8 mouse cellular contexts compared by ENCODE assay signal in genomic region chr9:108568511-108568921, GRCm38 (mm10). TPM values are rescaled to one million over a fixed set of nuclear protein-coding genes. Genes with fewer than 3 reads are reported as not detected.
DNase-seq lines count a peak whose midpoint lies in the region; ATAC-seq and TF ChIP-seq lines count a peak whose summit lies in the region.

No protein-coding gene starts in this region.

- TF ChIP-seq CTCF in lung, postnatal 0 days (IDR thresholded peaks at IDR 0.05) = no peak

- peak; percentile 35 for DNase-seq in CD4-positive, CD25-positive, alpha-beta regulatory T cell, adult 2 months (ENCODE audit: low read depth, low spot score)
- peak; percentile 4 for DNase-seq in lung, postnatal 0 days (ENCODE audit: low spot score)
- DNase-seq in lung, postnatal 14 days = no peak
- DNase-seq in left cerebral cortex, postnatal 25 days (ENCODE audit: low spot score in 2 of 2) = no peak
- no peak for DNase-seq in adrenal gland, postnatal 25 days

- H3K27ac ChIP-seq in lung, postnatal 0 days (ENCODE audit: low read length) = peak overlapping the region; percentile 97; the same call in 1 of the 2 replicates
- H3K27ac ChIP-seq in limb, embryonic 12.5 days = no peak overlapping the region
- H3K27ac ChIP-seq in stomach, embryonic 14.5 days (ENCODE audit: low read length) = no peak overlapping the region

- peak overlapping the region; percentile 97 for H3K4me2 ChIP-seq in lung, postnatal 0 days (replicated peaks; ENCODE audit: low read depth, low read length)
- peak overlapping the region; percentile 97 for H3K4me2 ChIP-seq in limb, embryonic 12.5 days
- peak overlapping the region; percentile 98 for H3K4me2 ChIP-seq in stomach, embryonic 14.5 days (replicated peaks; ENCODE audit: low read depth, low read length)

- 69% methylated on average over 17 of the region's 17 CpGs for WGBS in lung, postnatal 0 days
- 77% methylated on average over 17 of the region's 17 CpGs for WGBS in limb, embryonic 12.5 days
- WGBS in stomach, embryonic 14.5 days = 76% methylated on average over 17 of the region's 17 CpGs

- no peaks in the 10 kb centered on the region for H3K27me3 ChIP-seq in lung, postnatal 0 days (replicated peaks; ENCODE audit: insufficient read depth, low read length)
- no peaks in the 10 kb centered on the region for H3K27me3 ChIP-seq in limb, embryonic 12.5 days
- H3K27me3 ChIP-seq in stomach, embryonic 14.5 days (ENCODE audit: control insufficient read depth, insufficient read depth, low read length) = no peaks in the 10 kb centered on the region

- ATAC-seq in CD4-positive, CD25-positive, alpha-beta regulatory T cell, adult 4 months = no peak
- no peak for ATAC-seq in lung, postnatal 0 days
- no peak for ATAC-seq in limb, embryonic 12.5 days (ENCODE audit: insufficient number of reproducible peaks, insufficient read depth, low FRiP score, low TSS enrichment, low read depth)
- no peak for ATAC-seq in stomach, embryonic 14.5 days (ENCODE audit: insufficient number of reproducible peaks, insufficient read depth, low FRiP score, low read depth)

- peaks cover 13% of the 10 kb centered on the region; the same call in 1 of the 2 replicates for H3K4me1 ChIP-seq in lung, postnatal 0 days (ENCODE audit: insufficient read depth, low read depth, low read length)
- H3K4me1 ChIP-seq in limb, embryonic 12.5 days (replicated peaks) = peaks cover 38% of the 10 kb centered on the region
- H3K4me1 ChIP-seq in stomach, embryonic 14.5 days (ENCODE audit: control insufficient read depth, insufficient read depth, low read length) = peaks cover 23% of the 10 kb centered on the region

- intact Hi-C loops in left cerebral cortex, postnatal 25 days (cut with DNase I) = no loop called here

- H3K9ac ChIP-seq in lung, postnatal 0 days (replicated peaks; ENCODE audit: low read depth) = no peak overlapping the region
- H3K9ac ChIP-seq in limb, embryonic 12.5 days (replicated peaks) = no peak overlapping the region
- no peak overlapping the region; the same call in 1 of the 2 replicates for H3K9ac ChIP-seq in stomach, embryonic 14.5 days (replicated peaks; ENCODE audit: low read depth, low read length)

- peaks cover 15% of the 10 kb centered on the region for H3K36me3 ChIP-seq in lung, postnatal 0 days (ENCODE audit: insufficient read depth, low read length)
- peaks cover 55% of the 10 kb centered on the region for H3K36me3 ChIP-seq in limb, embryonic 12.5 days
- peaks cover 40% of the 10 kb centered on the region for H3K36me3 ChIP-seq in stomach, embryonic 14.5 days (ENCODE audit: control insufficient read depth, insufficient read depth, low read length)

- H3K4me3 ChIP-seq in lung, postnatal 0 days (ENCODE audit: low read depth, low read length) = peak overlapping the region; percentile 74; the same call in 1 of the 2 replicates
- peak overlapping the region; percentile 64 for H3K4me3 ChIP-seq in limb, embryonic 12.5 days (replicated peaks)
- no peak overlapping the region; the same call in 1 of the 2 replicates for H3K4me3 ChIP-seq in stomach, embryonic 14.5 days (ENCODE audit: low read depth, low read length)

- TF ChIP-seq EP300 in lung, postnatal 0 days (IDR thresholded peaks at IDR 0.05) = no peak

- H3K9me3 ChIP-seq in lung, postnatal 0 days (ENCODE audit: low read length) = no peaks in the 10 kb centered on the region
- H3K9me3 ChIP-seq in limb, embryonic 12.5 days = no peaks in the 10 kb centered on the region
- H3K9me3 ChIP-seq in stomach, embryonic 14.5 days (ENCODE audit: control insufficient read depth, low read depth, low read length) = no peaks in the 10 kb centered on the region

RNA-seq across cellular contexts. Expression of gene Dalrd3, which starts 1.2 kb away (rescaled TPM):
- 10 to 100 TPM; 65.5 to 75.7 TPM for polyA plus RNA-seq in CD4-positive, CD25-positive, alpha-beta regulatory T cell, adult 4 months (2017; shearing (Covaris generic))
- 74.0 and 78.4 TPM in 2 replicates for polyA plus RNA-seq in lung, postnatal 0 days (2015; fragmentation: Nextera tagmentation; extraction: Ambion mirVana)
- 197 and 230 TPM in 2 replicates for polyA plus RNA-seq in limb, embryonic 12.5 days (2016; fragmentation: Nextera tagmentation; extraction: Ambion mirVana)
- 114 and 135 TPM in 2 replicates for polyA plus RNA-seq in stomach, embryonic 14.5 days (2014; fragmentation: Nextera tagmentation; extraction: Ambion mirVana)
- total RNA-seq in left cerebral cortex, postnatal 25 days (2021) = 10 to 100 TPM; 83.8 to 85.2 TPM
- 79.2 and 85.4 TPM in 2 replicates for total RNA-seq in adrenal gland, postnatal 25 days (2021)

RNA-seq across cellular contexts. Expression of gene Ndufaf3, which starts 1.3 kb away (rescaled TPM):
- polyA plus RNA-seq in CD4-positive, CD25-positive, alpha-beta regulatory T cell, adult 4 months (2017; shearing (Covaris generic)) = 10 to 100 TPM; 48.0 to 61.4 TPM
- polyA plus RNA-seq in lung, postnatal 0 days (2015; fragmentation: Nextera tagmentation; extraction: Ambion mirVana) = 65.7 and 66.3 TPM in 2 replicates
- polyA plus RNA-seq in limb, embryonic 12.5 days (2016; fragmentation: Nextera tagmentation; extraction: Ambion mirVana) = 50.6 and 53.8 TPM in 2 replicates
- 40.7 and 45.2 TPM in 2 replicates for polyA plus RNA-seq in stomach, embryonic 14.5 days (2014; fragmentation: Nextera tagmentation; extraction: Ambion mirVana)
- total RNA-seq in left cerebral cortex, postnatal 25 days (2021) = 10 to 100 TPM; 53.1 to 58.2 TPM
- total RNA-seq in adrenal gland, postnatal 25 days (2021) = 59.8 and 65.9 TPM in 2 replicates

RNA-seq across cellular contexts. Expression of gene Impdh2, which starts 8.4 kb away (rescaled TPM):
- 100 to 1,000 TPM; 155 to 180 TPM for polyA plus RNA-seq in CD4-positive, CD25-positive, alpha-beta regulatory T cell, adult 4 months (2017; shearing (Covaris generic))
- 55.6 and 56.2 TPM in 2 replicates for polyA plus RNA-seq in lung, postnatal 0 days (2015; fragmentation: Nextera tagmentation; extraction: Ambion mirVana)
- 201 and 213 TPM in 2 replicates for polyA plus RNA-seq in limb, embryonic 12.5 days (2016; fragmentation: Nextera tagmentation; extraction: Ambion mirVana)
- polyA plus RNA-seq in stomach, embryonic 14.5 days (2014; fragmentation: Nextera tagmentation; extraction: Ambion mirVana) = 193 and 198 TPM in 2 replicates
- 10 to 100 TPM; 55.3 to 55.4 TPM for total RNA-seq in left cerebral cortex, postnatal 25 days (2021)
- total RNA-seq in adrenal gland, postnatal 25 days (2021) = 66.3 and 95.0 TPM in 2 replicates

RNA-seq across cellular contexts. Expression of gene Wdr6, which starts 10.0 kb away (rescaled TPM):
- polyA plus RNA-seq in CD4-positive, CD25-positive, alpha-beta regulatory T cell, adult 4 months (2017; shearing (Covaris generic)) = 10 to 100 TPM; 29.8 to 56.5 TPM
- polyA plus RNA-seq in lung, postnatal 0 days (2015; fragmentation: Nextera tagmentation; extraction: Ambion mirVana) = 36.6 and 39.5 TPM in 2 replicates
- 237 TPM in 2 replicates for polyA plus RNA-seq in limb, embryonic 12.5 days (2016; fragmentation: Nextera tagmentation; extraction: Ambion mirVana)
- 85.0 and 88.4 TPM in 2 replicates for polyA plus RNA-seq in stomach, embryonic 14.5 days (2014; fragmentation: Nextera tagmentation; extraction: Ambion mirVana)
- total RNA-seq in left cerebral cortex, postnatal 25 days (2021) = 100 to 1,000 TPM; 112 to 126 TPM
- 90.9 and 141 TPM in 2 replicates for total RNA-seq in adrenal gland, postnatal 25 days (2021)

RNA-seq across cellular contexts. Expression of gene P4htm, which starts 29.0 kb away (rescaled TPM):
- 10 to 100 TPM in 1 of 2 experiments, 1 to 10 TPM in 1; 7.8 to 15.5 TPM for polyA plus RNA-seq in CD4-positive, CD25-positive, alpha-beta regulatory T cell, adult 4 months (2017; shearing (Covaris generic))
- 3.2 and 4.1 TPM in 2 replicates for polyA plus RNA-seq in lung, postnatal 0 days (2015; fragmentation: Nextera tagmentation; extraction: Ambion mirVana)
- 11.6 and 11.7 TPM in 2 replicates for polyA plus RNA-seq in limb, embryonic 12.5 days (2016; fragmentation: Nextera tagmentation; extraction: Ambion mirVana)
- polyA plus RNA-seq in stomach, embryonic 14.5 days (2014; fragmentation: Nextera tagmentation; extraction: Ambion mirVana) = 6.1 and 6.2 TPM in 2 replicates
- total RNA-seq in left cerebral cortex, postnatal 25 days (2021) = 10 to 100 TPM; 77.2 to 82.9 TPM
- 8.7 and 10.5 TPM in 2 replicates for total RNA-seq in adrenal gland, postnatal 25 days (2021)

Comparison
In these comparisons a context has a peak if more than half of its experiments do, and no peak if none do; other contexts are left out.
1. DNase-seq: peak in CD4-positive, CD25-positive, alpha-beta regulatory T cell, adult 2 months (single experiment) and lung, postnatal 0 days (single experiment); none in lung, postnatal 14 days (single experiment), left cerebral cortex, postnatal 25 days (0 of 2) and adrenal gland, postnatal 25 days (single experiment).
2. Peak in every context shown above with its lines, with median percentiles within 50 percentile points of each other: H3K4me2 ChIP-seq.